Mouse (Mus musculus) hindbrain, embryonic 10.5 days (tissue): ENCODE measurements at regions not wholly inside any gene's neighbourhood (a gene's known extent, or its start where the extent isn't known, plus 50 kb on each side); places are given as distances from the start of the nearest gene placed in this dataset.

Source experiments
- DNase-seq: peaks from one replicate; pipeline ENCODE4 v3.0.0-alpha.2; 2017; ENCODE audit warnings: low spot score
- H3K27ac ChIP-seq: fragments of 300-500 bp; sonication (generic); 2 replicates; pipeline ENCODE4 v1.5.1; 2016; ENCODE audit warnings: mild to moderate bottlenecking, moderate library complexity
- H3K27me3 ChIP-seq: fragments of 300-500 bp; sonication (generic); 2 replicates; pipeline ENCODE4 v1.6.1; 2016; ENCODE audit warnings: mild to moderate bottlenecking; ENCODE audit not compliant: poor library complexity, insufficient read depth, severe bottlenecking
- H3K36me3 ChIP-seq: fragments of 300-500 bp; sonication (generic); 2 replicates; pipeline ENCODE4 v1.6.1; 2016; ENCODE audit warnings: mild to moderate bottlenecking, moderate library complexity
- H3K4me1 ChIP-seq: fragments of 300-500 bp; sonication (generic); replicated peaks from 2 replicates; pipeline ENCODE4 v1.6.1; 2016; ENCODE audit warnings: mild to moderate bottlenecking
- H3K4me3 ChIP-seq: fragments of 300-500 bp; sonication (generic); 2 replicates; pipeline ENCODE4 v1.5.1; 2016; ENCODE audit warnings: mild to moderate bottlenecking, moderate library complexity
- H3K9me3 ChIP-seq: fragments of 300-500 bp; sonication (generic); 2 replicates; pipeline ENCODE4 v1.6.1; 2016; ENCODE audit warnings: mild to moderate bottlenecking, moderate library complexity
- WGBS: fragments of 180-500 bp; shearing (Covaris S2); methylation state at CpG from one replicate; pipeline ENCODE4 v1.1.7; 2016; 5-methylcytosine and 5-hydroxymethylcytosine counted together

DNA sequence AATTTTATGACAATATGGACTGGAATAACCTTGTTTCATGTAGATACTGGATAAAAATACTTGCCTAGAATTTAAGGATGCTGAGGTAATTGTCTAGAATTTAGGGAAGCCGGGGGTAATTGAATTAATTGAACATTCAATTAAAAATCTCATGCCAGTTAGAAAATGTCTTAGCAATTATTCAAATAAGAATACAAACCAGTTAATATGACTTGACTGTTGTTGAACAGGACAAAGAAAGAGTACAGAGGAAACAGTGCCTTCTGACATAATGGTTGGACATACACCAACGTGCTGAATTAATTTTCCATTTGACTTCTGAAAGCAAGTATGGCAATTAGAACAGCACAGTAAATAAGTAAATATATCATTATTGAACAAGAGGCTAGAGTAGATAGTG lies 377.4 kb upstream of the Vrk2 start:
- no peak for DNase-seq
- no peak overlapping the region for H3K4me3 ChIP-seq
- no peaks in the 10 kb centered on the region for H3K9me3 ChIP-seq
- no peaks in the 10 kb centered on the region for H3K36me3 ChIP-seq
- WGBS = 96% methylated on average over 2 of the region's 2 CpGs
- no peak overlapping the region for H3K27ac ChIP-seq
- no peaks in the 10 kb centered on the region for H3K4me1 ChIP-seq
- H3K27me3 ChIP-seq = no peaks in the 10 kb centered on the region

DNA sequence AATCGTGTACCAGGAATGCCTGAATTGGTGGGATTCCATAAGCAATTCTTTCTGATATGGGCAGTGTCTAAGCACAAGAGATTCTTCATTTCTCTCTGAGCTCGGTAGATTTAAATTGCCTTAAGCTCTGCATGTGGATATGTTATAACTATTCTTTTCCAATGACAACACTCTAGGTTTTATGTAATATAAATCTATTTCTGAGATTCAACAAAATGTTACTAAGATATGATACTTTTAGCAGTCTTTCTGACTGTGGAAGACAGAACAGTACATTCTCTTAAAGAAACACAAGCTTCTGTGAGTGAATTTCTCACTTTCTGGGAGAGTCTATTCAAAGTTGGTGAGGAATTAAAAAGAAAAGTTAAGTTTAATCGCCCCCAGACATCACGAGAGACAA lies 373.6 kb upstream of the Vrk2 start:
- Histone ChIP-seq H3K36me3 (no peaks in the 10 kb centered on the region), H3K4me3 (no peak overlapping the region), H3K27me3 (no peaks in the 10 kb centered on the region), H3K9me3 (no peaks in the 10 kb centered on the region), H3K4me1 (peaks cover 8% of the 10 kb centered on the region), H3K27ac (no peak overlapping the region)
- WGBS = 87% methylated on average over 4 of the region's 4 CpGs
- DNase-seq = no peak

DNA sequence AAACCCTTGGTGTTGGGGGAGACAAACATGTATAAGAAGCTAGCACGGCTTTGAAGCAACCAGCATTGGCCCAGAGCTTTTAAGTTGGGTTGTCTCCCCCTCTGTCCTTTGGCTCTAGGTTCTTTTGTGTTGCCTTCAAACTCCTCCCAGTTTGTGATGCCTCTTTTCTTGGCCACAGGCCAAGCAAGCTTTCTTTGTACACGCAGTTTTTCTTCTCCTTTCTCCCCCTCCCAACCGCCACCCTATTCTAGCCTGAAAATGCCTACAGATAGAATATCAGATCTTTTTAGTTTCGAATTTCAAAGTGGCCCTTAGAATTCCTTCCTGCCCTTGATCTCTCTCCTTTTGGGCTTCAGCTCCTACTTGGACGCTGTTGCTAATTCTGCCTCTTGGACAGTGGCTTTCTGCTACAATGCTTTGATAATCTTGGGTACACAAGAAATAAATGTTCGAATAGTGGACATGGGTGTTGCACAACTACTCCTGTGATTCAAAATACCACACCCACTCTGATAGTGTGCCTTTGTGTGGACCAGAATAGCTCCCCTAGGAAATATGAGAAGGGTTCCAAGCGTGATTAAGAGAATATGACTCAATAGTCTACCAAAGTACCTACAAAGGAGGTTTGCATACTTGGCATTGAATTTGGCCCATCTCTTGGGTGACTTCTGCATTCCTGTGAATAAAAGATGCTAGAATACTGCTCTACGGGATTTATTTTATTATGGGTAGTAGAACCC lies 369.3 kb upstream of the Vrk2 start:
- peak overlapping the region; percentile 56; the same call in 1 of the 2 replicates for H3K27ac ChIP-seq
- H3K27me3 ChIP-seq = no peaks in the 10 kb centered on the region
- H3K4me1 ChIP-seq = peaks cover 18% of the 10 kb centered on the region
- no peak overlapping the region for H3K4me3 ChIP-seq
- 62% methylated on average over 8 of the region's 8 CpGs for WGBS
- H3K36me3 ChIP-seq = no peaks in the 10 kb centered on the region
- DNase-seq = no peak
- no peaks in the 10 kb centered on the region for H3K9me3 ChIP-seq

DNA sequence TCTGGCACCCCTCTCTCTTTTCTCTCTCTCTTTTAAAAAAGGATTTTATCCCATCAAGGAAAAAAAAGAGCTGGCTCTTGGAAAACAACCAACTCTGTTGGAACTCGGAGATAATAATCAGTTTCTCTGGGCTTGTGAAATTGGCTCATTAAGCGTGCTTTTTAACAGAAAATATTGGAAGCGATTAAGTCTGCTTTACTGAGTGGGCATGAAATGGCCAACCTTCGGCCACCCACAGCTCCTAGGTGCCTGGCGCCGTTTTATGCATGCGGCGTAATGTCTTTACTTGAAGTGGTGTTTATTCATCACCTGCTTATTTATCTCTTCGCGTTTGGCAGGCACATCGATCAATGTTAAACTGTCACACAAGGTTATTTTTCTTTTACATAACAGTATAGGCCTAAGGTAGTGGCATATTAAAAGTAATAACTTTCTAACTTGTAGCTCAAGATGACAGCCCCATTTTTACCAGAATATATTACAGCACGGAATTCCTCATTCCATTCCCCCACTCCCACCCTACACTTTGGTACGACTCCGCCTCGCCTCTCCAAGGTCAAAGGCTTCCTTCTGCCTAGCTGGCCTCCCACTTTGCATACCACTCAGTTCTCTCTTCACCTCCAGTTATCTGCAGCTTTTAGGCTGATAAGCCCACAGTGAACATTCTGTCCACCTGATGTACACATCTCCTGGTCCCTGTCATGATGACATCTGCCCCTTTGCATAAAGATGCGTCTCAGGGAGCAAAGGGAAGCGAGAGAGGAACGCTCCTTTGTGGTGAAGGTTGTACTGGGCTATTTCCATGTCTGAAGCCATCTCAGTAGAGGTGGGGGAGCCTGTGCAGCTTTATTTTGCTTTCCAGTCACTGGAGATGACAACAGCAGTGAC lies 368.5 kb upstream of the Vrk2 start:
- no peaks in the 10 kb centered on the region for H3K27me3 ChIP-seq
- no peaks in the 10 kb centered on the region for H3K9me3 ChIP-seq
- no peaks in the 10 kb centered on the region for H3K36me3 ChIP-seq
- H3K4me1 ChIP-seq = peaks cover 18% of the 10 kb centered on the region
- no peak overlapping the region for H3K4me3 ChIP-seq
- 73% methylated on average over 18 of the region's 18 CpGs for WGBS
- H3K27ac ChIP-seq = peak overlapping the region; percentile 56; the same call in 1 of the 2 replicates
- DNase-seq = no peak

DNA sequence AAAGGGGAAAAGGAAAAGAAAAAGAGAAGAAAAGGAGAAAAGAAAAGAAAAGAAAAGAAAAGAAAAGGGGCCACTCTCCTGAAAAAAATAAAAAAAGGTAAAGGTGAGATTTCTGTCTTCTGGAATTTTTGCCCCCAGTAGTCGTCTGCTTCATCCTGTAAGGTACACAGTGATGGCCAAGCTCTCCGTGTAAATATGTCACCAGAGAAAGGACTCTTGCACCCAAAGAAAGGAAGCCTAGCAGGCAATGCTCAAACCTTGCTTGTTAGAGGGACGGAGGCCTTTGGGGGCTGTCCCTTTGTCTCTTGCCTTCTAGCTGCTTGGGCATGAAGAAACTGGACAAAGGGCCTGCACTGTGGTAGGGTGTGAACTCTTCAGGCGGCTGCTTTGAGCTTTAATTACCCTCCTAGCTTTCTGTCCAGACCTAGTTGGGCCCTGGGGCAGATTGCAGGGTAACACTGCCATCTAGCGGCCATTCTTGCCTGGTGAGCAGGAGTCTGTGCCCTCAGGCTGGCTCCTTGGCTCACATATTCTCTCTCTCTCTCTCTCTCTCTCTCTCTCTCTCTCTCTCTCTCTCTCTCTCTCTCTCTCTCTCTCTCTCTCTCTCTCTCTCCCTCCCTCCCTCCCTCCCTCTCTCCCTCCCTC lies 367.7 kb upstream of the Vrk2 start:
- no peak overlapping the region for H3K4me3 ChIP-seq
- peaks cover 18% of the 10 kb centered on the region for H3K4me1 ChIP-seq
- no peaks in the 10 kb centered on the region for H3K36me3 ChIP-seq
- H3K9me3 ChIP-seq = no peaks in the 10 kb centered on the region
- 11% methylated on average over 5 of the region's 5 CpGs for WGBS
- DNase-seq = peak; percentile 93
- peak overlapping the region; percentile 75 for H3K27ac ChIP-seq
- H3K27me3 ChIP-seq = no peaks in the 10 kb centered on the region

DNA sequence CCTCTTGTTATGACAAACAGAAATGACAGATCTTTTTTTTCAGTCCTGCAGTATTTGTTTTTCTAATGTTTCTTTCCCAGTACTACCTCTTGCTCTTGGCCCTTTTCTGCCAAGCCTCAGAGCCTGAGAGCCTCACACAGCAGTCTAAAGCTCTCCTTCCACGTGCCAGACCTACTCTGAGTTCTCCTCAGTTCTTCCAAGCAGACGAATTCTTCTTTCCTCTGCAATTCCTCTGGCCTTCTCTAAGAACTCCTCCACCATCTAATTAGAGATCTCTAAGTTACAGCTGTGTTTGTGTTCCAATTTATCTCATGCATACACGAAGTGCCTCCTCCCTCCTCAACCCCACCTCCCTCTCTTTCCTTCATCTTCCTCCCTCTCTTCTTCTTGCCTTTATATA lies 362.4 kb upstream of the Vrk2 start:
- Histone ChIP-seq H3K27ac (no peak overlapping the region), H3K4me3 (no peak overlapping the region), H3K4me1 (peaks cover 5% of the 10 kb centered on the region; the same call in 1 of the 2 replicates), H3K36me3 (no peaks in the 10 kb centered on the region), H3K9me3 (no peaks in the 10 kb centered on the region), H3K27me3 (no peaks in the 10 kb centered on the region)
- WGBS = 80% methylated on average over 3 of the region's 3 CpGs
- no peak for DNase-seq

DNA sequence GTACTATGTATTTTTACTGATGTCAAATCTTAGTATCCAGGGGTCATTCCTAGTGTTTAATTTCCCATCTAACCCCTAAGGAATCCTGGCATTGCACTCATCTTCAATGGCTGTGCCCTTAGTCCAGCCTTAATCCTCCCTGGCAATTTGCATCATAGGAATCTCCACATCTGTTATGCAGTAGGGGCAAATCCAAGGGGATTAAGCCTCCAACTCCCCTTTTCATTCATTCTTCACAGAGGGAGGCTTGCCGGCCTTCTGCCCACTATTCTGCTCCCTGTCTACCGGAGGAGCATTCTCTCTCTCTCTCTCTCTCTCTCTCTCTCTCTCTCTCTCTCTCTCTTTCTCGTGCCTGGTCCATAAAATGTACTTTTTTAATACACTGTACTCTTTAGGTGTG lies 338.0 kb upstream of the Vrk2 start:
- 15% methylated on average over 3 of the region's 3 CpGs for WGBS
- Histone ChIP-seq H3K27me3 (no peaks in the 10 kb centered on the region), H3K9me3 (no peaks in the 10 kb centered on the region), H3K4me3 (no peak overlapping the region), H3K4me1 (no peaks in the 10 kb centered on the region), H3K36me3 (no peaks in the 10 kb centered on the region), H3K27ac (no peak overlapping the region)
- no peak for DNase-seq

DNA sequence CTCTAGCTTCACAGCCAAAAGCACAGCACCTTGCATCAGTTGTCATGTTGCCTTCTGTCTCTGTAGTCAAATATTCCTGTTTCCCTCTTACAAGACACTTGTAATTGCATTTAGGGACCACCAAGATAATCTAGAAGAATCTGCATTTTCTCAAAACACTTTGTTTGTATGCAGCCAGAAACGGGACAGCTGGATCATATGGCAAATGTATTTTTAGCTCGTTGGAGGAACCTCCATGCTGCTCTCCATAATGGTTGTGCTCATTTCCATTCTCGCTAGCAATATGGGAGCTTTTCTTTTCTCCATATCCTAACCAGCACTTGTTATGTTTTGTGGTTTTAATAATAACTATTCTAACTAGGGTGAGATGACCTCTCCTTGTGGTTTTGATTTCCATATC lies 313.3 kb upstream of the Vrk2 start:
- DNase-seq = no peak
- Histone ChIP-seq H3K27me3 (no peaks in the 10 kb centered on the region), H3K36me3 (no peaks in the 10 kb centered on the region), H3K9me3 (no peaks in the 10 kb centered on the region), H3K27ac (no peak overlapping the region), H3K4me1 (no peaks in the 10 kb centered on the region), H3K4me3 (no peak overlapping the region)
- WGBS = 84% methylated on average over 3 of the region's 3 CpGs

DNA sequence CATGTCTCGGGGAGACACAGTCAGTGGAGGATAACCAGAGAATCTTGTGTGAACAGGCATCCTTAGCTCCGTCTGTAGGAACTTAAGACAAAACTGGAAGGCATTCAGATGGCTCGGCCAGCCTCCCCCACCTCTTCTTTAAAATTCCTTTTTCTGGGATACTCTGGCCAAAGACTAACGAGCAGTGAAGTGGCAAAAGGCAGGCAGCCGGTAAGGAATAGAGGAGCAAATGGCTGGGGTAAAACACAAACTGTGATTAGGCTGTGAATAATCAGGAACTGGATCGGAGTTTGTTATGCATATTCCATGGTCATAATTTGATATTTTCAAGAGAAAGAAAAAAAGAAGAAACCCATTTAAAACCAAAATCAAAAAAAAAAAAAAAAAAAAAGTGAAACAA lies 287.8 kb upstream of the Vrk2 start:
- Histone ChIP-seq H3K4me1 (no peaks in the 10 kb centered on the region), H3K9me3 (no peaks in the 10 kb centered on the region), H3K36me3 (no peaks in the 10 kb centered on the region), H3K4me3 (no peak overlapping the region), H3K27me3 (no peaks in the 10 kb centered on the region), H3K27ac (no peak overlapping the region)
- 53% methylated on average over 6 of the region's 6 CpGs for WGBS
- DNase-seq = no peak
